Mouse (Mus musculus): ENCODE measurements around the gene Tpst2. TPM values are rescaled to one million over a fixed set of nuclear protein-coding genes. Genes with fewer than 3 reads are reported as not detected.

The Tpst2 gene
- polyA plus RNA-seq, 1 experiment from 2014 or later, result 38.8 TPM

DNA sequence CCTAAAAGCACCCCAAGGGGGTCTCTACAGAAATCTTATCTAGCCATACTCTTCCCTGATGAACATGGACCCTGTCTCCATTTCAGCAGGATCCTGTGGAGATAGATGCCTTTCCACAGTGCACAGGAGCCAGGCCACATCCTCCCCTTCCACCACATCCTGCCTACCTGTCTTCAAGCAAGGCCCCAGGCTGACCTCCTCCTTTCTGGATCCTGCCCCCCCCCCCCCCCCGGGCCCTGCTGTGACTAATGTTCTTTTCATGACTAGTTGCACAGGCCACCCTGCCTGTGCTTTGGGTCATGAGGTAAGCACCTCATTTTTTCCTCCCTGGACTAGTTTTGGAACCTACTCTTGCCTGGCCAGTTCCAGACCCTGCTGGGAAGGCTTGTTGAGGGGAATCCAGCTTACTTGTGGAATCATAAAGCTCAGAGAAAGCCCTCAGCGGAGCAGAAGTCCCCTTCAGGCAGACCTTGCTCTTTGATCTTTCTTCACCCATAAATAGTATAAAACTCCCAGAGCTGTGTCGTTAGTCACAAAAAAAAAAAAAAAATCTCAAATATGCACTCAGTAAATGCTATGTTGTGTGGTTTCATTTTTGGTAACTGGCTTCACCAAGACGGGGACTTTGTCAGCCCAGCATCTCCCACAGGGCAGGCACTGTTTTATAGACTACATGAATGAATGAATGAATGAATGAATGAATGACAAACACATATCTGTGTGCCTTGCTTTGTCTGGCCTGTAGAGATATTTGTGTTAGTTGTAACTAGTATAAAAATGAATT, 1.3 kb upstream of the Tpst2 start:
- H3K4me3 ChIP-seq (ENCODE audit: low read depth, low read length), result peak overlapping the region; percentile 68; the same call in 1 of the 2 replicates
- 57% methylated on average over 3 of the region's 4 CpGs for WGBS (ENCODE audit: insufficient replicate concordance)
- H3K36me3 ChIP-seq (ENCODE audit: control insufficient read depth, insufficient read depth), result no peaks in the 10 kb centered on the region
- peaks cover 41% of the 10 kb centered on the region for H3K4me1 ChIP-seq (ENCODE audit: control insufficient read depth, low read depth, low read length)
- peaks cover 2% of the 10 kb centered on the region; the same call in 1 of the 2 replicates for H3K27me3 ChIP-seq (ENCODE audit: control insufficient read depth, insufficient read depth, low read depth, low read length)
- H3K4me2 ChIP-seq (ENCODE audit: low read depth, low read length), result peak overlapping the region; percentile 82
- H3K27ac ChIP-seq (ENCODE audit: low read length), result no peak overlapping the region
- ATAC-seq (ENCODE audit: low read depth), result no peak
- peak overlapping the region; percentile 41; the same call in 1 of the 2 replicates for H3K9ac ChIP-seq (ENCODE audit: low read depth, low read length)
- no peaks in the 10 kb centered on the region for H3K9me3 ChIP-seq (replicated peaks; ENCODE audit: control insufficient read depth, low read length)

DNA sequence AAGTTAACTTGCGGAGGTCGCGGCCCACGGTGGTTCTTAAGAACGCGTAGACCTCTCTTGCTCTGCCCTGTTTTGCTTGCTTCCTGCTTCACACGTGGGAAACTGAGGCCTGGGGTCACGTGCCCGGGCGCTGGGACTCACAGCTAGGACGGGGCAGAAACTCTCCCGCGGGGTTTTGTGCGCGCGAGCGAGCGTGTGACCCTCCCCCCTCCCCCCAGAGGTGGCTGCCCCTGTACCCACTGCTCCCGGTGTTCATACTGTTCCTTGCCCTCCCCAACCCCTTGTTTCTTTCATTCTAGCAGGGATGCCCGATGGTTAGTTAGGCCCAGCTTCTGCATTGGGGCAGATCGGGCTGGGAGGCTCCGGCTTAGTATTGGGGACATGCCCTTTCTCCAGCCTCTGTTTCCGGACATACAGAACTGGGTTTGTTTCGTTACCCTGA, 437 bp downstream of the Tpst2 start:
- Histone ChIP-seq H3K27ac (ENCODE audit: low read length) (peak overlapping the region; percentile 80), H3K4me2 (ENCODE audit: low read depth, low read length) (peak overlapping the region; percentile 91), H3K4me3 (ENCODE audit: low read depth, low read length) (peak overlapping the region; percentile 80), H3K27me3 (ENCODE audit: control insufficient read depth, insufficient read depth, low read depth, low read length) (no peaks in the 10 kb centered on the region), H3K9ac (ENCODE audit: low read depth, low read length) (peak overlapping the region; percentile 82), H3K9me3 (replicated peaks; ENCODE audit: control insufficient read depth, low read length) (no peaks in the 10 kb centered on the region), H3K4me1 (ENCODE audit: control insufficient read depth, low read depth, low read length) (peaks cover 54% of the 10 kb centered on the region), H3K36me3 (ENCODE audit: control insufficient read depth, insufficient read depth) (no peaks in the 10 kb centered on the region)
- under 1% methylated on average over 24 of the region's 24 CpGs for WGBS (ENCODE audit: insufficient replicate concordance)
- ATAC-seq (ENCODE audit: low read depth), result peak; percentile 1

DNA sequence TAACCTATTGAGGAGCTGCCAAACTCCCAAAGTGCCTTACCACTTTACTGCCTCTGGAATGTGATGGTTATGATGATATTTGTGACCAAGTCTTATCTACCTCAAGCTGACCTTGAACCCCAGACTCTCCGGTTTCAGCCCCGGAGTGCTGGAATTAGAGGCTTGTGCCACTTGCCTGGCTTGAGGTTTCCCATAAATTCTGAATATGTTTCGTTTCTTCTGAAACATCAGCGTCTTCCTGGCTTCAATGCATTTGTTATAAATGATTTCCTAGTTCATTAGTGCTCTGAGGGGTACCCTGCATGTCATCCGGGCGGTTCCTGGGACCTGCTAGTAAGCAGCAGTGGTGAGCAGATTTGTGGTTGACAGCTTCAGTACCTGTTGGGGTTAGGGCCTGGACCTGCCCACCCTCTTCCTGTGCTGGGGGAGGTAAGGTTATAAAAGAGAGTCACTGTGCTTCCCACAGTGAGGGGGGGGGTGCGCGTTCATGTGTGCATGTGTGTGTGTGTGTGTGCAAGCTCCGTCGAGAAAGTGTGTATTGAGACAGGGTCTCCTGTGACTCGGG, 1.5 kb downstream of the Tpst2 start:
- Histone ChIP-seq H3K4me1 (ENCODE audit: control insufficient read depth, low read depth, low read length) (peaks cover 64% of the 10 kb centered on the region), H3K9ac (ENCODE audit: low read depth, low read length) (peak overlapping the region; percentile 82), H3K27me3 (ENCODE audit: control insufficient read depth, insufficient read depth, low read depth, low read length) (no peaks in the 10 kb centered on the region), H3K9me3 (replicated peaks; ENCODE audit: control insufficient read depth, low read length) (no peaks in the 10 kb centered on the region), H3K4me2 (ENCODE audit: low read depth, low read length) (peak overlapping the region; percentile 91), H3K4me3 (ENCODE audit: low read depth, low read length) (peak overlapping the region; percentile 80), H3K27ac (ENCODE audit: low read length) (no peak overlapping the region), H3K36me3 (ENCODE audit: control insufficient read depth, insufficient read depth) (no peaks in the 10 kb centered on the region)
- 43% methylated on average over 11 of the region's 11 CpGs for WGBS (ENCODE audit: insufficient replicate concordance)
- ATAC-seq (ENCODE audit: low read depth), result no peak

GRCm38 (mm10) chr5:112279181-112280021, 2.9 kb downstream of the Tpst2 start:
- ATAC-seq (ENCODE audit: low read depth), result no peak
- Histone ChIP-seq H3K27ac (ENCODE audit: low read length) (peak overlapping the region; percentile 73), H3K27me3 (ENCODE audit: control insufficient read depth, insufficient read depth, low read depth, low read length) (no peaks in the 10 kb centered on the region), H3K4me2 (ENCODE audit: low read depth, low read length) (peak overlapping the region; percentile 28), H3K9ac (ENCODE audit: low read depth, low read length) (peak overlapping the region; percentile 28; the same call in 1 of the 2 replicates), H3K4me3 (ENCODE audit: low read depth, low read length) (peak overlapping the region; percentile 12; the same call in 1 of the 2 replicates), H3K4me1 (ENCODE audit: control insufficient read depth, low read depth, low read length) (peaks cover 79% of the 10 kb centered on the region), H3K36me3 (ENCODE audit: control insufficient read depth, insufficient read depth) (no peaks in the 10 kb centered on the region), H3K9me3 (replicated peaks; ENCODE audit: control insufficient read depth, low read length) (no peaks in the 10 kb centered on the region)
- WGBS (ENCODE audit: insufficient replicate concordance), result 36% methylated on average over 17 of the region's 17 CpGs

DNA sequence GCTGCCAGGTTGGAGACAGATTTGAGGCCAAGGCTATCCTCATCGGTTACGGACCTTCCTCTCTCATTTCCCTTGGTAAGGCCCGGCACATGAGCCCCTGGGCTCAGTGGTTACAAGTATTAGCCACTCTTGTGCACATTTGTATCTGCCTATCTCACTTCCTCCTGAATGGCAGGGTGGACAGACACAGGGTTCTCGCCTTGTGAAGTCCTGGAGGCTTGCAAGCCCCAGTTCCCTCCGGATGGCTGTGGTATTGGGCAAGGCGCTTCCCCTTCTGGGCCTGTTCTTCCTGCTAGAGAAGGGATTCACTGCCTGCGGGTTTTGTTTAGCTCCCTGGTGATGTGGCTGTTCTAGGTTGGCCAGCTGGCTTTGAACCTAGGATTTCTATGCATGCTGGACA, 3.7 kb downstream of the Tpst2 start:
- Histone ChIP-seq H3K36me3 (ENCODE audit: control insufficient read depth, insufficient read depth) (no peaks in the 10 kb centered on the region), H3K4me1 (ENCODE audit: control insufficient read depth, low read depth, low read length) (peaks cover 85% of the 10 kb centered on the region), H3K9me3 (replicated peaks; ENCODE audit: control insufficient read depth, low read length) (no peaks in the 10 kb centered on the region), H3K4me3 (ENCODE audit: low read depth, low read length) (peak overlapping the region; percentile 11; the same call in 1 of the 2 replicates), H3K27me3 (ENCODE audit: control insufficient read depth, insufficient read depth, low read depth, low read length) (no peaks in the 10 kb centered on the region), H3K9ac (ENCODE audit: low read depth, low read length) (peak overlapping the region; percentile 28), H3K27ac (ENCODE audit: low read length) (peak overlapping the region; percentile 73), H3K4me2 (ENCODE audit: low read depth, low read length) (peak overlapping the region; percentile 28; the same call in 1 of the 2 replicates)
- ATAC-seq (ENCODE audit: low read depth), result no peak
- WGBS (ENCODE audit: insufficient replicate concordance), result 30% methylated on average over 7 of the region's 7 CpGs

GRCm38 (mm10) chr5:112280863-112281660, 4.6 kb downstream of the Tpst2 start:
- Histone ChIP-seq H3K9me3 (replicated peaks; ENCODE audit: control insufficient read depth, low read length) (no peaks in the 10 kb centered on the region), H3K27me3 (ENCODE audit: control insufficient read depth, insufficient read depth, low read depth, low read length) (no peaks in the 10 kb centered on the region), H3K9ac (ENCODE audit: low read depth, low read length) (0 out of 2 replicates have a peak overlapping the region, but pooled peaks have one; percentile 28), H3K4me3 (ENCODE audit: low read depth, low read length) (no peak overlapping the region), H3K4me2 (ENCODE audit: low read depth, low read length) (peak overlapping the region; percentile 17; the same call in 1 of the 2 replicates), H3K4me1 (ENCODE audit: control insufficient read depth, low read depth, low read length) (peaks cover 83% of the 10 kb centered on the region), H3K27ac (ENCODE audit: low read length) (peak overlapping the region; percentile 73), H3K36me3 (ENCODE audit: control insufficient read depth, insufficient read depth) (no peaks in the 10 kb centered on the region)
- no peak for ATAC-seq (ENCODE audit: low read depth)
- 56% methylated on average over 15 of the region's 15 CpGs for WGBS (ENCODE audit: insufficient replicate concordance)

- H3K4me2 ChIP-seq (ENCODE audit: low read depth, low read length), result peak overlapping the region; percentile 17; the same call in 1 of the 2 replicates
- no peaks in the 10 kb centered on the region for H3K36me3 ChIP-seq (ENCODE audit: control insufficient read depth, insufficient read depth)
- H3K27ac ChIP-seq (ENCODE audit: low read length), result peak overlapping the region; percentile 73
- H3K27me3 ChIP-seq (ENCODE audit: control insufficient read depth, insufficient read depth, low read depth, low read length), result no peaks in the 10 kb centered on the region
- peaks cover 88% of the 10 kb centered on the region for H3K4me1 ChIP-seq (ENCODE audit: control insufficient read depth, low read depth, low read length)
- no peak overlapping the region for H3K4me3 ChIP-seq (ENCODE audit: low read depth, low read length)
- ATAC-seq (ENCODE audit: low read depth), result no peak
- H3K9me3 ChIP-seq (replicated peaks; ENCODE audit: control insufficient read depth, low read length), result no peaks in the 10 kb centered on the region
- 55% methylated on average over 4 of the region's 4 CpGs for WGBS (ENCODE audit: insufficient replicate concordance)
- H3K9ac ChIP-seq (ENCODE audit: low read depth, low read length), result no peak overlapping the region
Observed at GRCm38 (mm10) chr5:112281676-112282075, 5.2 kb downstream of the Tpst2 start.

Data from liver, embryonic 16.5 days (tissue).